Mouse (Mus musculus) small intestine, adult 2 months (tissue): Measurements from ENCODE around the gene Lin7b. TPM values are rescaled to one million over a fixed set of nuclear protein-coding genes. Genes with fewer than 3 reads are reported as not detected.
"Not testable (repeated sequence)": the region's sequence is repeated elsewhere in the genome, so short reads cannot be mapped to it uniquely, and the experiment has no call there.

Experiments used
- H3K27ac ChIP-seq: fragments of 200-500 bp; 2 replicates; pipeline ENCODE4 v1.5.1; 2012; ENCODE audit warnings: low read depth, low read length, control low read depth, inconsistent platforms; ENCODE audit not compliant: insufficient read depth
- H3K27me3 ChIP-seq: fragments of 200-500 bp; 2 replicates; pipeline ENCODE4 v1.6.1; 2012; ENCODE audit warnings: mild to moderate bottlenecking, moderate library complexity, low read length, inconsistent platforms; ENCODE audit not compliant: control insufficient read depth, insufficient read depth
- H3K36me3 ChIP-seq: fragments of 200-500 bp; 2 replicates; pipeline ENCODE4 v1.6.1; 2012; ENCODE audit warnings: mild to moderate bottlenecking, low read length, control low read depth, inconsistent platforms; ENCODE audit not compliant: control insufficient read depth, insufficient read depth
- H3K4me1 ChIP-seq: fragments of 200-500 bp; 2 replicates; pipeline ENCODE4 v1.6.1; 2012; ENCODE audit warnings: low read length, inconsistent platforms, mixed read lengths; ENCODE audit not compliant: control insufficient read depth, insufficient read depth, insufficient read length
- H3K4me3 ChIP-seq: fragments of 200-500 bp; 2 replicates; pipeline ENCODE4 v1.5.1; 2012; ENCODE audit warnings: low read depth, mild to moderate bottlenecking, control low read depth, inconsistent platforms, low read length, moderate library complexity
- CTCF ChIP-seq: fragments of 200-500 bp; IDR thresholded peaks from 2 replicates; pipeline ENCODE4 v1.5.1; 2012; ENCODE audit warnings: low read depth, mild to moderate bottlenecking, control low read depth, inconsistent platforms, low read length, moderate library complexity, mixed read lengths; ENCODE audit not compliant: insufficient replicate concordance, insufficient read length; ENCODE audit errors: extremely low read depth
- POLR2A ChIP-seq: fragments of 200-500 bp; IDR thresholded peaks from 2 replicates; pipeline ENCODE4 v1.6.1; 2012; ENCODE audit warnings: low read depth, mild to moderate bottlenecking, control low read depth, inconsistent platforms, low read length, moderate library complexity
- WGBS: fragments of 180-500 bp; shearing (Covaris S2); methylation state at CpG from one replicate; pipeline ENCODE4 v1.1.7; 2018; 5-methylcytosine and 5-hydroxymethylcytosine counted together
- polyA plus RNA-seq: library from polyadenylated mRNA; depleted of rRNA; stranded (reverse); fragments of >200 nt; gene quantifications from 2 replicates; pipeline ENCODE4 v1.2.3, GENCODE M21; 2012

Lin7b gene
- polyA plus RNA-seq, 1 experiment, result 2.9 TPM

DNA sequence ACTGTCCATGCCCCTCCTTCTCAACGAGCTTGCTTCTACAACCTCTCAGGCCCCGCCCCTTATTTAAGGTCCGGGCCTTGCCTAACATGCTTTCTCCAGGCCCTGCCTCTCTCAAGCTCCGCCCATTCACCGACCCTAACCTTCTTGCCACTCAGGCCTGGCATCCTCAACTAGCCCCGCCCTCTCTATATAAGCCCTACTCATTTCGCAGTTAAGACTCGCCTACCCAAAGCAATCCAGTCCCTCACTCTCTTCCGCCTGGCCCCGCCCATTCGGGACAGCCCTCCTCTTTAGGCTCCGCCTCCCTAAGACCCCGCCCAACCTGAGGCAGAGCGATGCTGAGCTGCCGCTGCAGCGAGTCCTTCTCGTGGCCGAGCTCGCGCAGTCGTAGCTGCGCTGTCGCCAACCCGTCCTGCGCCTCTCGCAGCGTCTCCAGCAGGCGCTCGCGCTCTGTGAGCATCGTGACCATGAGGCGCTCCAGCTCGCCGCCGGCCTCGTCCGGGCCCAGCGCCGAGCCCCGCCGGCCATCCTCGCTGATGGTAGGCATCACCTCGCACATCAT lies 9.1 kb downstream of the Lin7b start:
- peak overlapping the region; percentile 41 for H3K4me3 ChIP-seq
- H3K27ac ChIP-seq, result no peak overlapping the region
- peaks cover 30% of the 10 kb centered on the region for H3K27me3 ChIP-seq
- H3K4me1 ChIP-seq, result peaks cover 14% of the 10 kb centered on the region
- TF ChIP-seq POLR2A (peak; percentile 29; the same call in 1 of the 2 replicates), CTCF (no peak)
- H3K36me3 ChIP-seq, result no peaks in the 10 kb centered on the region
- 1% methylated on average over 43 of the region's 43 CpGs for WGBS

DNA sequence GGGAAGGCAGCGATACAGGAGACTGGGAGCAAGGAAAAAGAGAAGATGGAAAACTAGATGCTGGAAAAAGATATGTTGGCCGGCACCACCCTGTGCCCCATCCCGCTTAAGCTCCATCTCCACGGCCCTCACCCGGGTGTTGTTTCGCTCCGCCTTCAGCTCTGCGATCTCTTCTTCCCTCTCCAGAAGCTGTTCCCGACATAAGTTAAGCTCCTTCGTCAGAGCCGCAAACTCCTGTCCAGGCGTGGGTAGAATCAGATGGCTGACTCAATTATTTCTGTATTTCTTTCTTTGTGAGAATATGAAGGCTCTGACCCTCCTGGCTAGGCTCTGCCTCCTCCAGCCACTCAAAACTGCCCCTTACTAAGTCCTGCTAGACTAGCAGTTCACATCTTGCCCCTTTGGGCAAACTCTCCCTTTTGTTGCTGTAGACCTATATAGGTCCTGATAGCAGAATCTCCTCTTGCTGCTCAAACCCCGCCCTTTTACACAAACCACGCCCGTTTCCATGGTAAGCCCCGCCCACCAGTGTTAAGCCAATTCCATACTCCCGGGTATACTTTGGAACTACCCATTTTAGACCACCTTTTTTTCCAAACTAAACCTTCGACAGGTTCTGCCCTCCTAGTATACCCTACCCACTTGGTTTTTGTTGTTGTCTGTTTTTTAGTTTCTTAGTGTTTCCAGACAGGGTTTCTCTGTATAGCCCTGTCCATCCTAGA lies 9.8 kb downstream of the Lin7b start:
- Histone ChIP-seq H3K27ac (no peak overlapping the region), H3K4me1 (peaks cover 11% of the 10 kb centered on the region), H3K36me3 (no peaks in the 10 kb centered on the region), H3K4me3 (no peak overlapping the region), H3K27me3 (peaks cover 25% of the 10 kb centered on the region)
- WGBS, result 37% methylated on average over 18 of the region's 18 CpGs
- TF ChIP-seq CTCF, result no peak
- no peak for TF ChIP-seq POLR2A

DNA sequence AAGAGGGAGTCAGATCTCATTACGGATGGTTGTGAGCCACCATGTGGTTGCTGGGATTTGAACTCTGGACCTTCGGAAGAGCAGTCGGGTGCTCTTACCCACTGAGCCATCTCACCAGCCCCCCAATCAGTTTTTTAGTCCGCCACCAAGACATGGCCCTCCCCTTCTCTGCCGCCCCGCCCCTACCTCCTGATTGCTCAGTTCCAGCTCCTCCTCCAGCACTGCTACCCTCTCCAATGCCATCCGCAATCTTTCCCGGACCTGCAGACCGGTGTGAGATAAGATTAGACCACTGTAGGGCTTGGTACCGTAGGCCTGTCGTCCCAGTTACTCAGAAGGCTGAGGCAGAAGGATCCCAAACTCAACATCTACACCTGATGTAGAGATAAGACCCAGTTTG lies 11.3 kb downstream of the Lin7b start:
- H3K4me3 ChIP-seq, H3K27ac ChIP-seq, H3K36me3 ChIP-seq: not testable (repeated sequence)
- Histone ChIP-seq H3K27me3 (peaks cover 25% of the 10 kb centered on the region), H3K4me1 (peaks cover 11% of the 10 kb centered on the region)
- WGBS, result 47% methylated on average over 11 of the region's 11 CpGs

DNA sequence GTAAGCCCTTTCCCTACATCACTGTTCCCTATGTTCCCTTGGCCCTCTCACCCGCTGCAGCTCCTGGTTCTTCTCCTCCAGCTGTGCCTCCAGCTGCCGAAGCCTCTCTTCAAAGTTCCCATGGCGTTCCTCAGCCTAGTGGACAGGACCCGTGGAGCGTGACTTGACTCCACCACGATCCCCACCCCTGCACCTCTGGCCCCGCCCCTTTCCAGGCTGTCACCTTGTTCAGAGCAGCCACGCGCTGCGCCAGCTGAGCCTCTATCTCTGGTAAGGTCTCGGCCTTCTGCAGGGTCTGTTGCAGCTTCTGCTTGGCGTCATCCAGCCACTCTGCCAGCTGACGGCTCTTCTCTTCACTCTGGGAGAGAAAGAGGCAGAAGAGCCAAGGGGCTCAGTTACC lies 14.3 kb downstream of the Lin7b start:
- no peak for TF ChIP-seq POLR2A
- TF ChIP-seq CTCF, result no peak
- Histone ChIP-seq H3K4me1 (peaks cover 1% of the 10 kb centered on the region; the same call in 1 of the 2 replicates), H3K27me3 (peaks cover 10% of the 10 kb centered on the region), H3K27ac (no peak overlapping the region), H3K4me3 (no peak overlapping the region), H3K36me3 (no peaks in the 10 kb centered on the region)
- WGBS, result 35% methylated on average over 13 of the region's 13 CpGs

DNA sequence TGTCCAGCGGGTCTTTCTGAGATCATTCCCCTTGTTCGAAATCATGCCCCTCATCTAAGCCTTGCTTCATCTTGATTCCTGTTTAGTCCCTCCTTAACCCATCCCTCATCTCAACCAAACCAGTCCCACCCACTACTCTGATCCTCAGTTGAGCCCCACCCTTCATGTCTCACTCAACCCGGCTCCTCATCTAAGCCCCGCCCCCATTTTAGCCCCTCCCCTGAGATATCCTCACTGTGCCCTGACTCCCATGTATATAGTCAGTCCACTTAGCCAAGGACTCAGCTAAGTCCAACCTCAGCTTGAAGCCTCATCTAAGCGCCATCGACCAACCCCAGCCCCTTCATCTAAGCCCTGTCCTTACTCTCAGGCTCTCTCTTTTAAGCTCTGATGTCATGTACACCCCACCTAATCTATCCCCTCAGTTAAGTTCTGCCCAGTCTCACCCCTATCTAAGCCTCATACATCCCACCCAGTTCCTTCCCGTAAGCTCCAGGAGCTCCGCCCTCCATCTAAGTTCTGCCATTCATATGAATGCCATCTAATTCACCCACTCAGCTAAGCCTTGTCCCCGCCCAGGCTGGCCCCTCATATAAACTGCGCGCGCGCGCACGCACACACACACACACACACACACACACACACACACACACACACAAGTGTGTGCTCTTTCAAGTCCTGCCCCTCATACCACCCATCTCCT lies 14.9 kb downstream of the Lin7b start:
- WGBS, result 60% methylated on average over 15 of the region's 15 CpGs
- Histone ChIP-seq H3K27ac (no peak overlapping the region), H3K36me3 (no peaks in the 10 kb centered on the region), H3K4me1 (no peaks in the 10 kb centered on the region), H3K27me3 (peaks cover 4% of the 10 kb centered on the region), H3K4me3 (no peak overlapping the region)
- TF ChIP-seq POLR2A, result no peak
- TF ChIP-seq CTCF, result no peak

DNA sequence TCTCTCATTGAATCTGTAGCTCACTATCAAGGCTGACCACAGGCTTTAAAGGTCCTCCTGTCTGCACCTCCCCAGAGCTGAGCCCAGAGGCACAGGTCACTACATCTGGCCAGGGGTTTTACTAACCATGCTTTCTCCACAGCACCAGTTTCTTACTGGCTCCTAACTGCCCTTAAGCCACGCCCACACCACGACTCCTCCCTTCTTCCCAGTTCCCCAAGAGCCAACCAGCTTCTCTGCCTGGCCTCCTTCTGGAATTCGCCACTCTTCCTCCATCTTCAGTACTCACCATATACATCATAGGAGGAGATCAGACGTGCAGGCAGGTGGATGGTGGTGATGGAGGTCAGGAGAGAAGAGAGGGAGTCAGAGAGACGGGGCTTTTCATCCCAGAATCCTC lies 17.3 kb downstream of the Lin7b start:
- Histone ChIP-seq H3K36me3 (no peaks in the 10 kb centered on the region), H3K4me1 (no peaks in the 10 kb centered on the region), H3K27me3 (no peaks in the 10 kb centered on the region), H3K4me3 (no peak overlapping the region), H3K27ac (no peak overlapping the region)
- 25% methylated on average over 5 of the region's 5 CpGs for WGBS
- TF ChIP-seq CTCF (no peak), POLR2A (no peak)

DNA sequence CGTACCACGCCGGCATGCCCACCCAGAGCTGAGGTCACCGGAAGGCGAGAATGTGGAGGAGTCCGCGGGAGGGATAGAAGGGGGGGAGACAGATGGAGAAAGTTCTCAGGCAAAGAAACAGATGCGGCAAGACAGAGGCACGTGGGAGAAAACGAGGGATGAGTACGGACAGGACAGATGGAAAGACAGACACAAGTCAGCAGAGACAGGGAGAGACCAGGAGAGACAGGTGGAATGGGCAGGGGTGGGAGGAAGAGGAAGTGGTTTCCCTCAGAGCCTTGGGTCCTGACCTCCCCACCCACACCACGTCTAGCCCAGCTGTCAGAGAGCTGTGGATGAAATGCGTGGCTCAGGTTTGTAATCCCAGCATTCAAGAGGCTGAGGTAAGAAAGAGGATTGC lies 23.5 kb downstream of the Lin7b start:
- TF ChIP-seq POLR2A (no peak), CTCF (no peak)
- WGBS, result 77% methylated on average over 13 of the region's 13 CpGs
- H3K27ac ChIP-seq, result no peak overlapping the region
- H3K27me3 ChIP-seq, result no peaks in the 10 kb centered on the region; the same call in 1 of the 2 replicates
- H3K36me3 ChIP-seq, result no peaks in the 10 kb centered on the region
- H3K4me3 ChIP-seq, result no peak overlapping the region
- H3K4me1 ChIP-seq, result no peaks in the 10 kb centered on the region
